Mouse (Mus musculus) c-Kit-positive CD71-positive TER-119-positive erythroid progenitor cells, embryonic 14.5 days (primary cell): Measurements from ENCODE around the gene Gm9817.

Experiments
- DNase-seq: peaks from one replicate; pipeline ENCODE4 v3.0.0-alpha.2; 2013; ENCODE audit warnings: low spot score

Gene Gm9817

GRCm38 (mm10) chr13:45089846-45090245 is 11.4 kb downstream of the Gm9817 start:
- DNase-seq: no peak

- no peak for DNase-seq
Observed at GRCm38 (mm10) chr13:45092816-45093215, 14.3 kb downstream of the Gm9817 start.

GRCm38 (mm10) chr13:45095028-45095427 is 16.5 kb downstream of the Gm9817 start:
- no peak for DNase-seq

GRCm38 (mm10) chr13:45099582-45100229 is 21.2 kb downstream of the Gm9817 start:
- DNase-seq: no peak

GRCm38 (mm10) chr13:45106480-45106879 is 28.0 kb downstream of the Gm9817 start:
- no peak for DNase-seq

GRCm38 (mm10) chr13:45108851-45109390 is 30.4 kb downstream of the Gm9817 start:
- DNase-seq: no peak

- no peak for DNase-seq
Observed at GRCm38 (mm10) chr13:45118375-45118774, 39.9 kb downstream of the Gm9817 start.

- no peak for DNase-seq
Observed at GRCm38 (mm10) chr13:45118822-45119221, 40.3 kb downstream of the Gm9817 start.
